In genomic region chr10:59523826-59524331, GRCm38 (mm10) we compare ENCODE assay signal across 13 mouse cellular contexts.
DNase-seq lines count a peak whose midpoint lies in the region; ATAC-seq lines count a peak whose summit lies in the region.
"Had no signal": no experiment of that assay in that cellular context is flagged by ENCODE, and none has a peak within 500 bp of the region (broad histone marks: within the 10 kb centered on the region; RNA-seq: fewer than 3 reads in every experiment).

No protein-coding gene starts in this region.

- H3K27ac ChIP-seq in hindbrain, embryonic 10.5 days = peak overlapping the region; percentile 45; the same call in 1 of the 2 replicates
- H3K27ac ChIP-seq in hindbrain, embryonic 13.5 days = no peak overlapping the region
- H3K27ac ChIP-seq in heart, embryonic 12.5 days (ENCODE audit: poor library complexity, severe bottlenecking) = peak overlapping the region; percentile 69
- peak overlapping the region; percentile 51 for H3K27ac ChIP-seq in intestine, embryonic 15.5 days
- H3K27ac ChIP-seq: forebrain, embryonic 12.5 days; hindbrain, embryonic 12.5 days; limb, embryonic 13.5 days had no signal

- no peaks in the 10 kb centered on the region for H3K9me3 ChIP-seq in hindbrain, embryonic 10.5 days
- no peaks in the 10 kb centered on the region; the same call in 1 of the 2 replicates for H3K9me3 ChIP-seq in hindbrain, embryonic 13.5 days
- no peaks in the 10 kb centered on the region for H3K9me3 ChIP-seq in heart, embryonic 12.5 days (replicated peaks)
- no peaks in the 10 kb centered on the region for H3K9me3 ChIP-seq in intestine, embryonic 15.5 days
- H3K9me3 ChIP-seq: forebrain, embryonic 12.5 days; hindbrain, embryonic 12.5 days; limb, embryonic 13.5 days had no signal

- no peaks in the 10 kb centered on the region for H3K27me3 ChIP-seq in hindbrain, embryonic 10.5 days (ENCODE audit: insufficient read depth, poor library complexity, severe bottlenecking)
- H3K27me3 ChIP-seq in hindbrain, embryonic 13.5 days = no peaks in the 10 kb centered on the region
- no peaks in the 10 kb centered on the region for H3K27me3 ChIP-seq in heart, embryonic 12.5 days (replicated peaks)
- no peaks in the 10 kb centered on the region for H3K27me3 ChIP-seq in intestine, embryonic 15.5 days (replicated peaks)
- H3K27me3 ChIP-seq: forebrain, embryonic 12.5 days; hindbrain, embryonic 12.5 days; limb, embryonic 13.5 days had no signal

- H3K4me1 ChIP-seq in hindbrain, embryonic 10.5 days (replicated peaks) = peaks cover 15% of the 10 kb centered on the region
- no peaks in the 10 kb centered on the region; the same call in 1 of the 2 replicates for H3K4me1 ChIP-seq in hindbrain, embryonic 13.5 days (replicated peaks)
- peaks cover 36% of the 10 kb centered on the region for H3K4me1 ChIP-seq in heart, embryonic 12.5 days (replicated peaks)
- H3K4me1 ChIP-seq in intestine, embryonic 15.5 days (replicated peaks) = peaks cover 11% of the 10 kb centered on the region

- H3K9ac ChIP-seq in hindbrain, embryonic 13.5 days = no peak overlapping the region
- H3K9ac ChIP-seq in heart, embryonic 12.5 days = 0 out of 2 replicates have a peak overlapping the region, but pooled peaks have one; percentile 16
- no peak overlapping the region for H3K9ac ChIP-seq in intestine, embryonic 15.5 days
- H3K9ac ChIP-seq: forebrain, embryonic 12.5 days; hindbrain, embryonic 12.5 days; limb, embryonic 13.5 days had no signal

- 68% methylated on average over 8 of the region's 8 CpGs for WGBS in hindbrain, embryonic 10.5 days
- 57% methylated on average over 8 of the region's 8 CpGs for WGBS in hindbrain, embryonic 13.5 days
- 16% methylated on average over 8 of the region's 8 CpGs for WGBS in heart, embryonic 12.5 days
- 31% methylated on average over 8 of the region's 8 CpGs for WGBS in intestine, embryonic 15.5 days

- H3K4me3 ChIP-seq in hindbrain, embryonic 10.5 days = no peak overlapping the region
- no peak overlapping the region for H3K4me3 ChIP-seq in hindbrain, embryonic 13.5 days
- no peak overlapping the region for H3K4me3 ChIP-seq in heart, embryonic 12.5 days
- no peak overlapping the region for H3K4me3 ChIP-seq in intestine, embryonic 15.5 days (replicated peaks)
- H3K4me3 ChIP-seq: forebrain, embryonic 12.5 days; hindbrain, embryonic 12.5 days; limb, embryonic 13.5 days had no signal

- H3K4me2 ChIP-seq in hindbrain, embryonic 13.5 days = no peak overlapping the region
- peak overlapping the region; percentile 55 for H3K4me2 ChIP-seq in heart, embryonic 12.5 days
- H3K4me2 ChIP-seq in intestine, embryonic 15.5 days (replicated peaks) = no peak overlapping the region
- H3K4me2 ChIP-seq: forebrain, embryonic 12.5 days; hindbrain, embryonic 12.5 days; limb, embryonic 13.5 days had no signal

- ATAC-seq in hindbrain, embryonic 13.5 days (ENCODE audit: low FRiP score) = no peak
- peak; percentile 81 for ATAC-seq in heart, embryonic 12.5 days (ENCODE audit: insufficient number of reproducible peaks, low FRiP score)
- peak; percentile 45 for ATAC-seq in intestine, embryonic 15.5 days

- no peak for DNase-seq in hindbrain, embryonic 10.5 days (ENCODE audit: low spot score)
- DNase-seq in lung, postnatal 25 days (ENCODE audit: low spot score) = peak; percentile 72
- no peak for DNase-seq in layer of hippocampus, adult 9-10 months (ENCODE audit: low spot score)
- no peak for DNase-seq in layer of hippocampus, adult 11-12 months (ENCODE audit: low spot score)
- no peak for DNase-seq in thymus, postnatal 4 days
- DNase-seq: cerebellum, adult 11-12 months; right cerebral cortex, postnatal 14 days had no signal

- H3K36me3 ChIP-seq in hindbrain, embryonic 10.5 days = no peaks in the 10 kb centered on the region
- H3K36me3 ChIP-seq in hindbrain, embryonic 13.5 days = no peaks in the 10 kb centered on the region
- H3K36me3 ChIP-seq in heart, embryonic 12.5 days = no peaks in the 10 kb centered on the region
- H3K36me3 ChIP-seq in intestine, embryonic 15.5 days = no peaks in the 10 kb centered on the region
- H3K36me3 ChIP-seq: forebrain, embryonic 12.5 days; hindbrain, embryonic 12.5 days; limb, embryonic 13.5 days had no signal
